14 mouse cellular contexts compared by ENCODE assay signal in genomic region chr3:31240840-31241239, GRCm38 (mm10).
"Had no signal": no experiment of that assay in that cellular context is flagged by ENCODE, and none has a peak within 500 bp of the region (broad histone marks: within the 10 kb centered on the region; RNA-seq: fewer than 3 reads in every experiment).

No protein-coding gene starts in this region.

- H3K9ac ChIP-seq: liver, embryonic 13.5 days; liver, postnatal 0 days; lung, embryonic 15.5 days; neural tube, embryonic 12.5 days had no signal

- H3K27me3 ChIP-seq: liver, embryonic 13.5 days; lung, embryonic 15.5 days; megakaryocyte, embryonic 14.5 days; neural tube, embryonic 12.5 days had no signal

- H3K27ac ChIP-seq: left cerebral cortex, adult 2 months; liver, embryonic 13.5 days; lung, embryonic 15.5 days; macrophage; neural tube, embryonic 12.5 days had no signal

- DNase-seq: kidney, adult 8-10 months; liver; liver, embryonic 13.5 days; liver, postnatal 0 days; lung, postnatal 14 days; midbrain, embryonic 14.5 days; right cerebral cortex, postnatal 14 days; thymus, postnatal 36 days had no signal

- H3K9me3 ChIP-seq: liver, embryonic 13.5 days; lung, embryonic 15.5 days; megakaryocyte, embryonic 14.5 days; neural tube, embryonic 12.5 days had no signal

- H3K4me3 ChIP-seq: left cerebral cortex, adult 2 months; liver, embryonic 13.5 days; lung, embryonic 15.5 days; megakaryocyte, embryonic 14.5 days; neural tube, embryonic 12.5 days had no signal

- H3K36me3 ChIP-seq: liver, embryonic 13.5 days; lung, embryonic 15.5 days; neural tube, embryonic 12.5 days had no signal

- ATAC-seq: intestine, embryonic 16.5 days; liver, postnatal 0 days had no signal

- H3K4me1 ChIP-seq: liver, embryonic 13.5 days; megakaryocyte, embryonic 14.5 days; neural tube, embryonic 12.5 days had no signal

- H3K4me2 ChIP-seq: liver, embryonic 13.5 days; lung, embryonic 15.5 days; neural tube, embryonic 12.5 days had no signal
